Mouse (Mus musculus): ENCODE measurements around the gene Gm10118.
A peak's percentile ranks its signal among the peaks of the same experiment; 100 is the strongest.

The Gm10118 gene

DNA sequence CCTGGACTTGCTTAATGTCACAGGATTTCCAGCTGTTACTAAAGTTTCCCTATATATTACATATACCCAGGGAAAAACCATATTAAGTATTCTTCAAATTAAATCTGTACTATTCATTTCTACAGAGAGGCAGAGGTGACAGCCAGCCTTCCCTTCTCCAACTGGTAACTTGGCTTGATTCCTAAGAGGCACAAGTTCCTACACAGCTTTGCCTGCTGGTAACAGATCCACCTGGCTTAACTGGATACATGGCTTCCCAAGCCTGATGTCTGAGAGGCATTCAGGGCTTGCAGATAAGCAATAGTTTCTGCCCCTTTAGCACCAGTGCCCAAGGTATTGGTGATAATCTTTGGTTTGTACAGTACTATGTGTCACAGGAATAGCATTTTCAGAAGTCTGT is 27.3 kb downstream of the Gm10118 start:
- no peaks in the 10 kb centered on the region for H3K9me3 ChIP-seq (ENCODE audit: low read length)
- H3K4me3 ChIP-seq (replicated peaks; ENCODE audit: low read length): no peak overlapping the region
- TF ChIP-seq POU5F1 (IDR thresholded peaks at IDR 0.05; ENCODE audit: borderline replicate concordance, low read length): no peak
- no peak for TF ChIP-seq NANOG (IDR thresholded peaks at IDR 0.05; ENCODE audit: borderline replicate concordance, low read length)
- TF ChIP-seq CTCF (conservative IDR thresholded peaks at IDR 0.05; ENCODE audit: low read length): no peak
- no peaks in the 10 kb centered on the region for H3K4me1 ChIP-seq (replicated peaks; ENCODE audit: low read depth, low read length)
- H3K27me3 ChIP-seq (ENCODE audit: insufficient read depth, low read length): no peaks in the 10 kb centered on the region
- H3K36me3 ChIP-seq (ENCODE audit: insufficient read depth, low read length): no peaks in the 10 kb centered on the region

GRCm38 (mm10) chr10:63894612-63895011 is 32.6 kb downstream of the Gm10118 start:
- no peaks in the 10 kb centered on the region for H3K4me1 ChIP-seq (replicated peaks; ENCODE audit: low read depth, low read length)
- no peak overlapping the region for H3K4me3 ChIP-seq (replicated peaks; ENCODE audit: low read length)
- H3K27me3 ChIP-seq (ENCODE audit: insufficient read depth, low read length): no peaks in the 10 kb centered on the region
- H3K36me3 ChIP-seq (ENCODE audit: insufficient read depth, low read length): no peaks in the 10 kb centered on the region
- H3K9me3 ChIP-seq (ENCODE audit: low read length): no peaks in the 10 kb centered on the region
- TF ChIP-seq NANOG (IDR thresholded peaks at IDR 0.05; ENCODE audit: borderline replicate concordance, low read length) (no peak), POU5F1 (IDR thresholded peaks at IDR 0.05; ENCODE audit: borderline replicate concordance, low read length) (no peak), CTCF (conservative IDR thresholded peaks at IDR 0.05; ENCODE audit: low read length) (no peak)

DNA sequence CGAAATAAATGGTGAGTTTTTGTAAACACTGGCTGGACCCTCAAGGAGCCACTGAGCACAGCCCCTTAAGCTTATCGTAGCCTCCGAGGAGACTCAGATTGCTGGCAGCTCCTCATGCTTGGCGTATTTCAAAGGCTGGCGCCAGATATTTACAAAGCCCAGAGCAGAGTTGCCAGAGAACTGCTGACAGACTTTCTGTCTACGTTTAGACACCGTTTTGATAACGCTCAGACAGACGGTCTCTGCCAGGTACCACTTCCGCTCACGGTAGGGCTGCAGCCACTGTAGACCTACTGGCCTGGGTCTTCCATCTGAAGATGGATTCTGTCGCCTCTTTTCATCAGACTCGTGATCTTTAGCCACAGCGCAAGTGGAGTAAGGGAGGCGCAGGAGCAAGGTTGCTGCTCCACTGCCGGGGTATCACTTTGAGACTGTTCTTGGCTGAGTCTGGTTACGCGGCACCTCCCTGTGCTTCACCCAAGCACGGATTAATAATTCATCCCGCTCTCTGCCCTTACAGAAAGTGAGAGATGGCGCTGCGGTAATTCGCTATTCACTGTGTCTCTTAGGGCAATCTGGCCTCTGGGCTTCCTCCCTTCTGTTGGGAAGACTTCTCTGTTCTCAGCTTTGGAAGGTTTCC is 40.7 kb downstream of the Gm10118 start:
- no peaks in the 10 kb centered on the region for H3K4me1 ChIP-seq (replicated peaks; ENCODE audit: low read depth, low read length)
- no peaks in the 10 kb centered on the region for H3K27me3 ChIP-seq (ENCODE audit: insufficient read depth, low read length)
- no peak for TF ChIP-seq POU5F1 (IDR thresholded peaks at IDR 0.05; ENCODE audit: borderline replicate concordance, low read length)
- no peak for TF ChIP-seq NANOG (IDR thresholded peaks at IDR 0.05; ENCODE audit: borderline replicate concordance, low read length)
- no peak for TF ChIP-seq CTCF (conservative IDR thresholded peaks at IDR 0.05; ENCODE audit: low read length)
- no peaks in the 10 kb centered on the region for H3K9me3 ChIP-seq (ENCODE audit: low read length)
- peak overlapping the region; percentile 51 for H3K4me3 ChIP-seq (replicated peaks; ENCODE audit: low read length)
- no peaks in the 10 kb centered on the region for H3K36me3 ChIP-seq (ENCODE audit: insufficient read depth, low read length)

GRCm38 (mm10) chr10:63880462-63880903 is 46.8 kb downstream of the Gm10118 start:
- no peaks in the 10 kb centered on the region for H3K36me3 ChIP-seq (ENCODE audit: insufficient read depth, low read length)
- no peaks in the 10 kb centered on the region for H3K27me3 ChIP-seq (ENCODE audit: insufficient read depth, low read length)
- TF ChIP-seq NANOG (IDR thresholded peaks at IDR 0.05; ENCODE audit: borderline replicate concordance, low read length): no peak
- no peak for TF ChIP-seq CTCF (conservative IDR thresholded peaks at IDR 0.05; ENCODE audit: low read length)
- H3K4me1 ChIP-seq (replicated peaks; ENCODE audit: low read depth, low read length): no peaks in the 10 kb centered on the region
- H3K4me3 ChIP-seq (replicated peaks; ENCODE audit: low read length): no peak overlapping the region
- H3K9me3 ChIP-seq (ENCODE audit: low read length): no peaks in the 10 kb centered on the region

Measured in E14TG2a.4 (cell line).